13 mouse cellular contexts compared by ENCODE assay signal in the genomic region with DNA sequence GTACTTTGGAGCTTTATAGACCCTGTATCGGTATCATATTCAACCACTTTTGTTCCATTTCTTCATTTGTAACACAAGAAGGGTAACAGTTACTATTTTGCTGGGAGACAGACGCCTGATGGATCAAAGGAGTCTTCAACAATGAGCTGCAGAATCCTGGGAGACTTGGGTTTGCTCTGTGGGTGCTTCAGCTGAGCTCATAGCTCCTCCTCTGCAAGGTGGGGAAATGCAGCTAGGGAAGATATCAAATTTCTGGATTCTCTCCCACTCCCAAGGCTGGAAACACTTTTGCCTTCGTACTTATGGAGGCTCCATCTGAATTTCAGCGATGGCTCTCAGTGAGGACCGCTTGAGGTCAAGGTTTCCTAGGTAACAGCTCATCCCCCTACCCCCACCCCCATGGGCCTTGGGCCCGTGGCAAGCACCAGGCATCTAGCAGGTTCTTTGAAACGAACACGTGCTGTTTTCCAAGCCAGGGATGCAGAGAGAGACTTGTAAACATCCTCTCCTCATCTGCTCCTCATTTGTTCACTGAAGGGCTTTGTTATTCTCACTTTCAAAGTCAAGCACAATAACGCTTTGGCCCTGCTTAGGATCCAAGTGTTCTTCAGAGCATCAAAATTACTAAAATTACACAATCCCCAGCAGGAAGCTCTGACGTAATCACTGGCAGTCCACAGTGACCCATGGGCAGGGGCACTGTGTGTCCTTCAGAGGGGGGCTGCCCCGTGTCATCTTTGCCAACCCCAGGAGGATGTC. TPM values are rescaled to one million over a fixed set of nuclear protein-coding genes. Genes with fewer than 3 reads are reported as not detected.
A peak's percentile ranks its signal among the peaks of the same experiment; 100 is the strongest.
DNase-seq lines count a peak whose midpoint lies in the region; ATAC-seq and TF ChIP-seq lines count a peak whose summit lies in the region.
"Had no signal": no experiment of that assay in that cellular context is flagged by ENCODE, and none has a peak within 500 bp of the region (broad histone marks: within the 10 kb centered on the region; RNA-seq: fewer than 3 reads in every experiment).

No protein-coding gene starts in this region.

- H3K4me1 ChIP-seq in kidney, embryonic 14.5 days (ENCODE audit: control insufficient read depth, insufficient read depth, low read length) = no peaks in the 10 kb centered on the region
- peaks cover 8% of the 10 kb centered on the region for H3K4me1 ChIP-seq in midbrain, postnatal 0 days (ENCODE audit: insufficient read depth, low read length)
- H3K4me1 ChIP-seq in midbrain, embryonic 10.5 days = peaks cover 9% of the 10 kb centered on the region
- no peaks in the 10 kb centered on the region for H3K4me1 ChIP-seq in embryonic facial prominence, embryonic 11.5 days (ENCODE audit: control insufficient read depth, insufficient read depth, low read length)
- no peaks in the 10 kb centered on the region for H3K4me1 ChIP-seq in liver, embryonic 12.5 days
- H3K4me1 ChIP-seq: liver, embryonic 15.5 days; megakaryocyte, embryonic 14.5 days had no signal

- H3K4me3 ChIP-seq in kidney, embryonic 14.5 days (ENCODE audit: low read length) = no peak overlapping the region
- no peak overlapping the region for H3K4me3 ChIP-seq in midbrain, postnatal 0 days (ENCODE audit: low read depth, low read length)
- H3K4me3 ChIP-seq in midbrain, embryonic 10.5 days = no peak overlapping the region
- no peak overlapping the region for H3K4me3 ChIP-seq in embryonic facial prominence, embryonic 11.5 days (ENCODE audit: low read depth, low read length)
- no peak overlapping the region for H3K4me3 ChIP-seq in liver, embryonic 12.5 days
- H3K4me3 ChIP-seq: liver, embryonic 15.5 days; megakaryocyte, embryonic 14.5 days had no signal

- H3K27ac ChIP-seq in kidney, embryonic 14.5 days (ENCODE audit: low read depth, low read length) = no peak overlapping the region
- H3K27ac ChIP-seq in midbrain, postnatal 0 days (ENCODE audit: low read depth, low read length) = 0 out of 2 replicates have a peak overlapping the region, but pooled peaks have one; percentile 4
- H3K27ac ChIP-seq in midbrain, embryonic 10.5 days (replicated peaks) = no peak overlapping the region
- H3K27ac ChIP-seq in embryonic facial prominence, embryonic 11.5 days (replicated peaks; ENCODE audit: low read depth, low read length) = no peak overlapping the region
- no peak overlapping the region for H3K27ac ChIP-seq in liver, embryonic 12.5 days
- H3K27ac ChIP-seq: liver, embryonic 15.5 days had no signal

- 24% methylated on average over 11 of the region's 11 CpGs for WGBS in kidney, embryonic 14.5 days
- 29% methylated on average over 11 of the region's 11 CpGs for WGBS in midbrain, postnatal 0 days
- 49% methylated on average over 11 of the region's 11 CpGs for WGBS in midbrain, embryonic 10.5 days
- WGBS in embryonic facial prominence, embryonic 11.5 days = 34% methylated on average over 11 of the region's 11 CpGs
- WGBS in liver, embryonic 12.5 days (ENCODE audit: insufficient replicate concordance) = 36% methylated on average over 11 of the region's 11 CpGs

- no peak overlapping the region for H3K9ac ChIP-seq in kidney, embryonic 14.5 days (ENCODE audit: low read depth, low read length)
- no peak overlapping the region for H3K9ac ChIP-seq in midbrain, postnatal 0 days (replicated peaks; ENCODE audit: low read length, poor library complexity, severe bottlenecking)
- no peak overlapping the region for H3K9ac ChIP-seq in embryonic facial prominence, embryonic 11.5 days (replicated peaks; ENCODE audit: low read length)
- H3K9ac ChIP-seq in liver, embryonic 12.5 days = no peak overlapping the region
- H3K9ac ChIP-seq: liver, embryonic 15.5 days had no signal

- no peaks in the 10 kb centered on the region for H3K27me3 ChIP-seq in kidney, embryonic 14.5 days (ENCODE audit: control insufficient read depth, insufficient read depth, low read length)
- no peaks in the 10 kb centered on the region for H3K27me3 ChIP-seq in midbrain, postnatal 0 days (ENCODE audit: insufficient read depth, low read length)
- no peaks in the 10 kb centered on the region for H3K27me3 ChIP-seq in midbrain, embryonic 10.5 days (ENCODE audit: low read depth, poor library complexity, severe bottlenecking)
- no peaks in the 10 kb centered on the region for H3K27me3 ChIP-seq in embryonic facial prominence, embryonic 11.5 days (ENCODE audit: control insufficient read depth, insufficient read depth, low read length)
- no peaks in the 10 kb centered on the region for H3K27me3 ChIP-seq in liver, embryonic 12.5 days (replicated peaks)
- H3K27me3 ChIP-seq: liver, embryonic 15.5 days had no signal

- TF ChIP-seq CTCF in midbrain, postnatal 0 days (IDR thresholded peaks at IDR 0.05) = no peak

- no peak for DNase-seq in kidney, adult 9 months
- no peak for DNase-seq in midbrain, postnatal 0 days (ENCODE audit: low spot score)
- no peak for DNase-seq in midbrain, embryonic 10.5 days (ENCODE audit: low spot score)
- DNase-seq in embryonic facial prominence, embryonic 11.5 days (ENCODE audit: low spot score) = peak; percentile 43
- DNase-seq: adrenal gland, adult 8-10 months; cerebellum, postnatal 36 days; kidney, postnatal 14 days had no signal

- no peak overlapping the region for H3K4me2 ChIP-seq in kidney, embryonic 14.5 days (replicated peaks; ENCODE audit: low read depth, low read length)
- H3K4me2 ChIP-seq in midbrain, postnatal 0 days (ENCODE audit: low read depth, low read length, poor library complexity, severe bottlenecking) = no peak overlapping the region
- no peak overlapping the region for H3K4me2 ChIP-seq in embryonic facial prominence, embryonic 11.5 days (ENCODE audit: low read depth, low read length)
- H3K4me2 ChIP-seq in liver, embryonic 12.5 days = no peak overlapping the region
- H3K4me2 ChIP-seq: liver, embryonic 15.5 days had no signal

- H3K9me3 ChIP-seq in kidney, embryonic 14.5 days (ENCODE audit: control insufficient read depth, low read length) = peaks cover 3% of the 10 kb centered on the region; the same call in 1 of the 2 replicates
- H3K9me3 ChIP-seq in midbrain, postnatal 0 days (ENCODE audit: low read length) = no peaks in the 10 kb centered on the region
- peaks cover 7% of the 10 kb centered on the region; the same call in 1 of the 2 replicates for H3K9me3 ChIP-seq in midbrain, embryonic 10.5 days (replicated peaks)
- no peaks in the 10 kb centered on the region for H3K9me3 ChIP-seq in embryonic facial prominence, embryonic 11.5 days (replicated peaks; ENCODE audit: control insufficient read depth, low read length)
- no peaks in the 10 kb centered on the region for H3K9me3 ChIP-seq in liver, embryonic 12.5 days (replicated peaks)
- H3K9me3 ChIP-seq: liver, embryonic 15.5 days had no signal

- ATAC-seq in kidney, embryonic 14.5 days (ENCODE audit: low FRiP score, low TSS enrichment) = 0 out of 2 replicates have a peak, but pooled peaks have one; percentile 14
- ATAC-seq in midbrain, postnatal 0 days (ENCODE audit: low FRiP score) = no peak
- no peak for ATAC-seq in embryonic facial prominence, embryonic 11.5 days (replicated peaks; ENCODE audit: insufficient number of reproducible peaks, low FRiP score, low TSS enrichment, low read depth)
- peak; percentile 58; the same call in 1 of the 2 replicates for ATAC-seq in megakaryocyte progenitor cell, adult 5-6 weeks (replicated peaks; ENCODE audit: poor library complexity)
- no peak for ATAC-seq in liver, embryonic 12.5 days
- ATAC-seq: Patski had no signal

- H3K36me3 ChIP-seq in kidney, embryonic 14.5 days (ENCODE audit: control insufficient read depth, insufficient read depth, low read length) = no peaks in the 10 kb centered on the region
- H3K36me3 ChIP-seq in midbrain, postnatal 0 days (ENCODE audit: insufficient read depth, low read length) = no peaks in the 10 kb centered on the region
- H3K36me3 ChIP-seq in midbrain, embryonic 10.5 days = no peaks in the 10 kb centered on the region
- no peaks in the 10 kb centered on the region for H3K36me3 ChIP-seq in embryonic facial prominence, embryonic 11.5 days (replicated peaks; ENCODE audit: control insufficient read depth, insufficient read depth, low read depth, low read length)
- H3K36me3 ChIP-seq in liver, embryonic 12.5 days = no peaks in the 10 kb centered on the region
- H3K36me3 ChIP-seq: liver, embryonic 15.5 days had no signal

RNA-seq across cellular contexts. Expression of a gene that starts 27.7 kb away (rescaled TPM):
- polyA plus RNA-seq in kidney, embryonic 14.5 days (2014; fragmentation: Nextera tagmentation; extraction: Ambion mirVana) = 0.50 and 0.51 TPM in 2 replicates
- total RNA-seq in midbrain, postnatal 0 days (2014; rRNA removed) = 0.42 and 0.77 TPM in 2 replicates
- 0.17 and 0.26 TPM in 2 replicates for polyA plus RNA-seq in midbrain, postnatal 0 days (2015; fragmentation: Nextera tagmentation; extraction: Ambion mirVana)
- polyA plus RNA-seq in midbrain, embryonic 10.5 days (2016; fragmentation: Nextera tagmentation; extraction: Ambion mirVana) = 0.09 and 0.16 TPM in 2 replicates
- 0.06 TPM in 1 of 2 replicates, not detected in the other for polyA plus RNA-seq in embryonic facial prominence, embryonic 11.5 days (2014; fragmentation: Nextera tagmentation; extraction: Ambion mirVana)
- 0.15 and 0.59 TPM in 2 replicates for total RNA-seq in megakaryocyte progenitor cell, adult 5-6 weeks (2015)
- 0.50 and 0.51 TPM in 2 replicates for total RNA-seq in megakaryocyte progenitor cell, adult 5-6 weeks (2017)
- 0.02 and 0.05 TPM in 2 replicates for polyA plus RNA-seq in liver, embryonic 12.5 days (2016; fragmentation: Nextera tagmentation; extraction: Ambion mirVana)

Comparison
In these comparisons a context has a peak if more than half of its experiments do, and no peak if none do; other contexts are left out.
1. ATAC-seq: peak in kidney, embryonic 14.5 days (single experiment) and megakaryocyte progenitor cell, adult 5-6 weeks (single experiment); none in midbrain, postnatal 0 days (single experiment), embryonic facial prominence, embryonic 11.5 days (single experiment) and liver, embryonic 12.5 days (single experiment).